Mouse (Mus musculus): ENCODE data around the gene Mael.

GRCm38 (mm10) chr1:166209371-166209770 lies 29.2 kb downstream of the Mael start:
- TF ChIP-seq CTCF (IDR thresholded peaks at IDR 0.05; ENCODE audit: low read depth) (no peak), EP300 (optimal IDR thresholded peaks at IDR 0.05) (no peak)
